Mouse (Mus musculus) limb, embryonic 14.5 days (tissue): ENCODE results near the gene Best2. TPM values are rescaled to one million over a fixed set of nuclear protein-coding genes. Genes with fewer than 3 reads are reported as not detected.
A peak's percentile ranks its signal among the peaks of the same experiment; 100 is the strongest.

ENCODE experiments used
- ATAC-seq: fragments of 200-750 bp; cut with Nextera tagmentation; 2 replicates; pipeline ENCODE4 v1.8.0; 2017; ENCODE audit warnings: low read depth, moderate number of reproducible peaks, moderate TSS enrichment; ENCODE audit not compliant: low FRiP score
- DNase-seq: peaks from one replicate; pipeline ENCODE4 v3.0.0-alpha.2; 2015; ENCODE audit warnings: low spot score
- H3K27ac ChIP-seq: fragments of 300-500 bp; sonication (generic); replicated peaks from 2 replicates; pipeline ENCODE4 v1.5.1; 2014; ENCODE audit warnings: low read depth, mild to moderate bottlenecking, low read length, moderate library complexity, mixed read lengths
- H3K27me3 ChIP-seq: fragments of 300-500 bp; sonication (generic); 2 replicates; pipeline ENCODE4 v1.6.1; 2014; ENCODE audit warnings: low read length, mixed read lengths; ENCODE audit not compliant: control insufficient read depth, insufficient read depth
- H3K36me3 ChIP-seq: fragments of 300-500 bp; sonication (generic); 2 replicates; pipeline ENCODE4 v1.6.1; 2014; ENCODE audit warnings: mild to moderate bottlenecking, low read length, moderate library complexity, mixed read lengths; ENCODE audit not compliant: control insufficient read depth, insufficient read depth
- H3K4me1 ChIP-seq: fragments of 300-500 bp; sonication (generic); 2 replicates; pipeline ENCODE4 v1.6.1; 2014; ENCODE audit warnings: antibody characterized with exemption, low read length, mixed read lengths; ENCODE audit not compliant: control insufficient read depth, insufficient read depth
- H3K4me2 ChIP-seq: fragments of 300-500 bp; sonication (generic); replicated peaks from 2 replicates; pipeline ENCODE4 v1.6.1; 2014; ENCODE audit warnings: low read depth, mild to moderate bottlenecking, low read length, moderate library complexity; ENCODE audit not compliant: severe bottlenecking
- H3K4me3 ChIP-seq: fragments of 300-500 bp; sonication (generic); replicated peaks from 2 replicates; pipeline ENCODE4 v1.5.1; 2014; ENCODE audit warnings: low read length
- H3K9ac ChIP-seq: fragments of 300-500 bp; sonication (generic); 2 replicates; pipeline ENCODE4 v1.6.1; 2014; ENCODE audit warnings: mild to moderate bottlenecking, low read depth, low read length, moderate library complexity; ENCODE audit not compliant: severe bottlenecking
- H3K9me3 ChIP-seq: fragments of 300-500 bp; sonication (generic); 2 replicates; pipeline ENCODE4 v1.6.1; 2016; ENCODE audit warnings: low read length; ENCODE audit not compliant: control insufficient read depth
- POLR2A ChIP-seq: fragments of 200-500 bp; IDR thresholded peaks from 2 replicates; pipeline ENCODE4 v1.8.0; 2012; ENCODE audit warnings: inconsistent platforms, mild to moderate bottlenecking, moderate library complexity, borderline replicate concordance; ENCODE audit not compliant: insufficient read depth, insufficient read length; ENCODE audit errors: extremely low read depth
- WGBS: fragments of 180-500 bp; shearing (Covaris S2); extraction: QIAGEN DNeasy Blood & Tissue Kit; methylation state at CpG from one replicate; pipeline ENCODE4 v1.1.7; 2014; 5-methylcytosine and 5-hydroxymethylcytosine counted together
- polyA plus RNA-seq, 2 experiments: library from polyadenylated mRNA; depleted of rRNA in 1 of 2; stranded (reverse) in 1 of 2; unstranded in 1 of 2; fragments of >200 nt; fragmentation: Nextera tagmentation in 1 of 2; extraction: Ambion mirVana in 1 of 2; gene quantifications; 2 replicates each; pipeline versions ENCODE4 v1.2.1 to v1.2.3; 2012 to 2014

Gene Best2
- polyA plus RNA-seq, 2 experiments = 0.15 TPM; not detected in 1

GRCm38 (mm10) chr8:85021514-85022055 lies 7.3 kb upstream of the Best2 start:
- Histone ChIP-seq H3K4me3 (no peak overlapping the region), H3K9me3 (no peaks in the 10 kb centered on the region), H3K4me1 (peaks cover 17% of the 10 kb centered on the region), H3K9ac (no peak overlapping the region), H3K27me3 (no peaks in the 10 kb centered on the region), H3K27ac (no peak overlapping the region), H3K36me3 (peaks cover 47% of the 10 kb centered on the region), H3K4me2 (no peak overlapping the region)
- no peak for DNase-seq
- ATAC-seq = no peak
- WGBS = 92% methylated on average over 3 of the region's 3 CpGs
- no peak for TF ChIP-seq POLR2A

- ATAC-seq (no peak), DNase-seq (no peak)
- no peak for TF ChIP-seq POLR2A
- Histone ChIP-seq H3K27me3 (peaks cover 17% of the 10 kb centered on the region), H3K9ac (no peak overlapping the region), H3K27ac (no peak overlapping the region), H3K36me3 (peaks cover 31% of the 10 kb centered on the region), H3K4me2 (no peak overlapping the region), H3K4me1 (no peaks in the 10 kb centered on the region), H3K4me3 (no peak overlapping the region), H3K9me3 (no peaks in the 10 kb centered on the region)
- WGBS = 53% methylated on average over 5 of the region's 5 CpGs
Measured at GRCm38 (mm10) chr8:85017209-85017608, 2.9 kb upstream of the Best2 start.

DNA sequence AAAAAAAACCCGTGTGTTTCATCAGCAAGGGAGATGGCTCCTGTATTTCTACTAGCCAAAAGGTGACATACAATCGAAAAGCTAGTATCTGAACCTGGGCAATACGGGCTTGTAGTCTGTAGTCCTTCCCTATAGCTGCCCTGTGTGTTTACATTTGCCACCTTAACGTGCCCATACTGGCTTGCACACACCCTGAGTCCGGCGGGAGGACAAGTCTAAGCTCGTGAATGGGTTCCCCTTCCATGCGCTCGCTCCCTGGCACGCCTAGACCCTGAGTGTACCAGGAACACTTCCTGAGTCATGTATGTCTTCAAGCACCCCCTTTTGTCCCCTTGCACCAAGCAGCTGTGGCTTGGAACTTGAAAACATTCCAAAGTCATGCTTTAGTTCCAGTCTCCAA lies 2.4 kb upstream of the Best2 start:
- Histone ChIP-seq H3K9ac (no peak overlapping the region), H3K4me2 (no peak overlapping the region), H3K27me3 (peaks cover 18% of the 10 kb centered on the region), H3K4me1 (no peaks in the 10 kb centered on the region), H3K36me3 (peaks cover 28% of the 10 kb centered on the region), H3K9me3 (no peaks in the 10 kb centered on the region), H3K27ac (no peak overlapping the region), H3K4me3 (no peak overlapping the region)
- 46% methylated on average over 10 of the region's 10 CpGs for WGBS
- DNase-seq (no peak), ATAC-seq (no peak)
- no peak for TF ChIP-seq POLR2A

DNA sequence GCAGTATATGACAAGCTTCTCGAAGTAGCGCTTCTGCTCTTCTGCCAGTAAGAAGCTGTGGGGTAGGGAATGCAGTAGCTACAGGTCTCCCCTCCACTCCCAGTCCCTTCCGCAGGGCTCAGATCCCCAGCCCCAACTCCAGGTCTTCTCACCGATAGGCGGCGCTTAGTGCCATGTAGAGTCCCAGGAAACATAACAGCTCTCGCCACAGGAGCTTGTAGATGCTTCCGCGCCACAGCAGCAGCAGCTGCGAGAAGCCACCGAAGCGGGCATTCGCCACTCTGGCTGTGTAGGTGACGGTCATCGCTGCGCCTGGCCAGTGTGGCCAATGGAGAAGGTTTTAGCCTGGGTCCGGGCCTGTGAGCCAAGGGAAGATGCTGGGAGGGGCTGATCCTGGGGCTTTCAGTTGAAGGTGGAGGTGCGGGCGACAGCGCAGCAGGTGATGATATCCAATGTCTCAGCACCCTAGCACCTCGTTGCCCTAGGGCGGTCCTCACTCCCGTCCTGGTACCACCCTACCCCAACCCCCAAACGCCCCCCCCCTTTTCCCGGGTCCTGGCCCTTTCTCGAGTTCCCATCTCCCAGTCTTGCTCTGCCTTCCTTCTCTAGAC lies 996 bp downstream of the Best2 start:
- H3K36me3 ChIP-seq = peaks cover 9% of the 10 kb centered on the region
- ATAC-seq (no peak), DNase-seq (peak; percentile 72)
- H3K4me2 ChIP-seq = peak overlapping the region; percentile 44
- H3K9ac ChIP-seq = no peak overlapping the region
- no peaks in the 10 kb centered on the region for H3K4me1 ChIP-seq
- H3K9me3 ChIP-seq = no peaks in the 10 kb centered on the region
- no peak overlapping the region for H3K27ac ChIP-seq
- H3K4me3 ChIP-seq = peak overlapping the region; percentile 24
- 2% methylated on average over 22 of the region's 26 CpGs for WGBS
- TF ChIP-seq POLR2A = no peak
- peaks cover 38% of the 10 kb centered on the region for H3K27me3 ChIP-seq

DNA sequence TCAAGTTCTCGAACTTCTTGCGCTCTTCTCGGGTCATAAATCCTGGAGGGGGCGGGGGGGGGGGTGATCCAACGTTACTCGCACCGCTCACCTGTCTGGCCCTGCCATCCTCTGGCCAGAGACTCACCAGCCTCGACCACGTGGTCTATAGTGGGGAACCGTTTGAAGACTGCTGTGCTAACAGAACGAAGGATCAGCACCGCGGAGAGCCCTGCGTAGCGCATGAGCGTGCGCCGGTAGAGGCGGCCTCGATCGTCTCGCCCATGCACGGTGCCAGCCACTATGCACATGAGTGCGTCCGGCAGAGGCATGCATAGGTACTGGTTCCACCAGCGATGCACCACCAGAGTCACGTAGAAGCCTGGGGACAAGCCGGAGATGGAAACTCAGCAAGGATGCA lies 3.1 kb downstream of the Best2 start:
- ATAC-seq = no peak
- DNase-seq = no peak
- no peaks in the 10 kb centered on the region for H3K4me1 ChIP-seq
- 17% methylated on average over 28 of the region's 28 CpGs for WGBS
- no peak overlapping the region for H3K27ac ChIP-seq
- H3K36me3 ChIP-seq = no peaks in the 10 kb centered on the region
- H3K9me3 ChIP-seq = no peaks in the 10 kb centered on the region
- TF ChIP-seq POLR2A = no peak
- no peak overlapping the region for H3K4me3 ChIP-seq
- no peak overlapping the region for H3K9ac ChIP-seq
- H3K4me2 ChIP-seq = no peak overlapping the region
- H3K27me3 ChIP-seq = peaks cover 43% of the 10 kb centered on the region
